Mouse (Mus musculus): ENCODE measurements around the gene Wdr24.
A peak's percentile ranks its signal among the peaks of the same experiment; 100 is the strongest.

DNA sequence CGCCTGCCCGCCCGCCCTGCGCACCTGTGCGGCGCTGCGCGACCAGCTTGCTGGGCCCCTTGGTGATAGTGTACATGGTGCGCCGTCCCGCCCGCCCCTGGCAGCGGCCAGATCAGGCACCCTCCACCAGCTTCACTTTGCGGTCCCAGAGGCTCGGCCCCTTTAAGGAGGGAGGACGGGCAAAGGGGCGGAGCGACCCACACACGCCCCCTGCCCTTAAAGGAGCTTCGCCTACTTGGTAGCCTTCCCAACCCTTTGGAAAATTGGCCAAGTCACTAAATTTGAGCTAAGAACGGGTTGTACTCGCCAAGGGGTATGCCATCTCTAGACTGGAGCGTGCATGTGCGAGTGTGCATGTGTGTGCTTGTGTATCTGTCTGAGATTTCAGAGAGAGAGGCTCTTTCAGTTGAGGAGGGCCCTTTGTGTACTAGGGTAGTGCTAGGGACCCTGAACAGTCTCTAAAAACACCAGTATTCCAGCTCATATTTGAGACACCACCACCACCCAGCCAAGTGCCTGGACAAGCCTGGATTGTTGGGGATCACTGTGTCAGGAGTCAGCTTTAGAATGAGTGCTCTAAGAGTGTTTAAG is 45.3 kb downstream of the Wdr24 start, which contains the start of gene Mcrip2:
- no peak for TF ChIP-seq CTCF (IDR thresholded peaks at IDR 0.05; ENCODE audit: control insufficient read depth, insufficient read depth, insufficient replicate concordance, low read depth, low read length)
- TF ChIP-seq POLR2A (IDR thresholded peaks at IDR 0.05; ENCODE audit: control insufficient read depth, low read depth, low read length) = peak; percentile 43; the same call in 1 of the 2 replicates

All from testis, adult 2 months (tissue).